Mouse (Mus musculus) adrenal gland, adult 2 months (tissue): ENCODE data around the gene Cep72. TPM values are rescaled to one million over a fixed set of nuclear protein-coding genes. Genes with fewer than 3 reads are reported as not detected.
A peak's percentile ranks its signal among the peaks of the same experiment; 100 is the strongest.
"Not testable (repeated sequence)": the region's sequence is repeated elsewhere in the genome, so short reads cannot be mapped to it uniquely, and the experiment has no call there.

Experiments
- DNase-seq: peaks from one replicate; pipeline ENCODE4 v3.0.0; 2021
- polyA plus RNA-seq: library from polyadenylated mRNA; depleted of rRNA; stranded (reverse); fragments of >200 nt; gene quantifications from 2 replicates; pipeline ENCODE4 v1.2.3, GENCODE M21; 2012
- total RNA-seq, 2 experiments: library from RNA; stranded (reverse); gene quantifications; 2 replicates each; pipeline ENCODE4 v1.2.3; 2021

The Cep72 gene
- total and polyA plus RNA-seq, 3 experiments, result 1.1 to 4.5 (median 4.2) TPM

DNA sequence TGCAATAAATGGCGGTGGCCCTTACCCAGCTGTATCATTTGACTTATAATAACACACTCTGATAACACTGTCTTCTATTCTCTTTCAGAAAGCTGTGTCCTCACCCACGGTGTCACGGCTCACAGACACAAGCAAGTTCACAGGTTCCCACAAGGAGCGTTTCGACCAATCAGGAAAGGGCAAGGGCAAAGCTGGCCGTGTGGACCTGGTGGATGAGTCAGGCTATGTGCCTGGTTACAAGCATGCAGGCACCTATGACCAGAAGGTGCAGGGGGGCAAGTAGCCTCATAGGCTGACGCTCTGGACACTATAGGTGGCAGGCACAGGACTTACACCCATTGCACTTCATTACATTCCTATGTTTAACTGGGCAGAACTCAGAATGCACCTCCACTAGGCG, 31.0 kb downstream of the Cep72 start:
- DNase-seq, result peak; percentile 49

DNA sequence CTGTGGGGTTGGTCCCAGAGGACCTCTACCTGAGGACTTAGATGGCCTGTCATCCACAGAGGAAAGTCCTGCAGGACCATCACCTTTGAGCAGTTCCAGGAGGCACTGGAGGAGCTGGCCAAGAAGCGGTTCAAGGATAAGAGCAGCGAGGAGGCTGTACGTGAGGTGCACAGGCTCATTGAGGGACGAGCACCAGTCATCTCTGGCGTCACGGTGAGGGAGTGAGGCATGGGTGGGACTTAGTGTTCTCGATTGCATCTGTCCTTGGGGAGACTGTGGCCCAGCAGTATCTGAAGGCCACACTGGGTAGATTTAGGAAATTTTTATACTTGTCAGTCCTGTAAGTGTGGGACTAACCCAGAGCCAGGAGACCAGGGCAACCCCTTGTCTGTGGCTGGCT, 31.4 kb downstream of the Cep72 start:
- peak; percentile 73 for DNase-seq

DNA sequence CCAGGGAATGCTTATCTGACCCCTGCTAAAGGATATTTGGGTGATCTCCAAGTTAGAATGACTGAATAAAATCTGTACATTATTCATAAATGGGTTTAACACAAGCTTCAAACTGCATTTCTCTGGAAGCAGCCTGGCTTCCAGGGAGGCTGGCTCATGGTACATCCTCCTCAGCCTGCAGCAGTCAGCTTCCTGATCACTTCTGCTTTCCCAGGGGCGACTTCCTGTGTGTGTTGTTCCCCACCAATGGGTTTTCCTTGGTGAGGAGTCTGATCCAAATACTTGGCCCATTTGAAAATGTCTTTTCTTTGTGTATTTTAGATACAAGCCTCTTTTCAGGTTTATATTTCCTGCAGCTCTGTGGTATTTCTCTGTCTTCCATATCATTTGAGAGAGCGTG, 33.1 kb downstream of the Cep72 start:
- no peak for DNase-seq

DNA sequence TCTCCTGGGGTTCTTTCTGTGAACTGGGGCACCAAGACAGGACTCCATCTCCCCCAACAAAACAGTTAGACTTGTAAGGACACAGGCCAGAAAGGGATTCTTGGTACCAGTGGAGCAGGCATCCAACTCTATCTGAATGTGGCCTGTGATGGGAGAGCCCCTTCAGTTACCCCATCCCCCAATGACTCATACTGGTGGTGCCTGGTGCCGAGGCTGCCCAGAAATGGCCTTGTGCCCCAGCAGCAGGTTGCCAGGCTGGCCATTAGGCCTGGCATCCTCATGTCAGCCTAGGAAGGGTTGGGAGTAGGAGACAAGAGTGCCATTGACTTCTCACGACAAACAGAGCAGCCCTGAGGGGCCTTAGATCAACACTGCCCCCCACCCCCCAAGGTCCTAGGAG, 34.0 kb downstream of the Cep72 start:
- DNase-seq, result no peak

DNA sequence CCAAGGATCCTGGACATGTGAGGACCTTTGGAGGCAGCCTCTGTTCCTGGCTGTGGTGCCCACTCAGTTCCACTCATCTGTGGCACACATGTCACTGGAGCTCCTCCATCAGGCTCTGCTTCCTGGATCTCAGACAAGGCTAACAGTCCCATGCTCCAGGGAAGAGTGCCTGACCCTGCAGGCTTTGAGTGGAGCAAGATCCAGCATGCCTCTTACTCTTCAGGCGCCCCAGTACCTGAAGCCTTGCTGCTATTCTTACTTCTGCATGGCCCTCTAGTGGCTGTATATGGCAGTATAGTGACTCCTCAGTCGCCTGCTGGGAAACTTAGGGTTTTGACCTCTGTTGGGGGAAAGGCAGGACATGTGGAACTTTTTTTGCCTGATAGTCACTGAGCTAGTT, 35.9 kb downstream of the Cep72 start:
- DNase-seq, result peak; percentile 40

DNA sequence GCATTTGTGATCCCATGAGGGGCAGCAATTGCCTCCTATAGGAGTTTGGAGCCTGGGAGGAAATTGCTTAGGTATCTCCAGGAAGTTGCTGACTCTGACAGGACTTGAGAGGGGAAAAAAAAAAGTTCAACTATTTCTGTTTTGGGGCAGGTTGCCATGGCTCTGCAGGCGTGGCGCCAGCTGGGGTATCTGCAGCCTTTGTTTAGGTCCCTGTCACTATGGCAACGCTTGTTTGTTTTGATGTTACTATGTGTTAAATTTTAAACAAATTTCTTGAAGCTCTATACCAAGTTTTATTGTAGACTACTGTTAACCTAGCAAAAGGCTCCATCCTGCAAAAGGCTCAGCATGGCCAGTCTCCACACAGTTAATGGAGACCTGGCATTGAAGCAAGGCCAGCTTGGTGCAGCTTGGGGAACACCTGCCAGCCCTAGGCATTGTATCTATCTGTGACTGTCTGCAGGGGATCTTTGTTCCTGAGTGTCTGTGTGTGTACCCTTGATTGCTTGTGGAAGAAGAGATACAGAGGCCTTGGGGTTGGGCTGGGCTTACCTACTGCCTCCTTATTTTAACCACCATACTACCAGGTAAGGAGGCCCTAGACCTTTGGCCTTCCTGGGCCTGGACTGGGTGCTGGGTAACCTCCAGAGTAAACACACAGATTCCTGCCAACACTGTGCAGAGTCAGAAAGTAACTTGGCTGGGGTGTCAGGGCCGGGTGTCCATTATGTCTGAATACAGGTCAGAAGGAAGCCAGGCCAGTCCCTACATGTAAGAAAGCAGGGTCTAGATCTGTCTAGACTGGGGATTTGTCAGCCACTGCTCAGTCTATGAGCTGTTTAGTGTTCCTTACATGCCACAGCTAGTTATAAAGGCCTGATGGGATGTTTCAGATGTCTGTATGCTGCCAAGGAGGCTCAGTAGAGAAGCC, 36.7 kb downstream of the Cep72 start:
- peak; percentile 62 for DNase-seq

DNA sequence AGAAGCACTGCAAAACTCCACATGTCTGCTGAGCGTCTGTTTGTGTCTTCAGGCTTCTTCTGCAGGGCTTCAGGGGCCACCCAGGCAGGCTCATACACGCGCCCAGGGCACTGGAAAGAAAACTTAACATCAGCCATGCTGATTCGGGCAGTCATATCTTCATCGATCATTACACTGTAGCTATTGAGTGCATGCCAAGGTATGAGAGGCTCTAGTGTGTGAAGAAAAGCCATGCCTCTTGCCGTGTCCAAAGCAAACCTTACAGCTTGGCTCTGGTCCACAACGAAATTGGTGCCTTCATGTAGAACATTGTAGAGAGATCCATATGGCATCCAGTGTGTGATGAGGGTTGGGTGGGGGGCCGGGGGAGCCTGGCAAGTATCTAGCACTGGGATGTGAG, 43.1 kb downstream of the Cep72 start:
- DNase-seq, result not testable (repeated sequence)

DNA sequence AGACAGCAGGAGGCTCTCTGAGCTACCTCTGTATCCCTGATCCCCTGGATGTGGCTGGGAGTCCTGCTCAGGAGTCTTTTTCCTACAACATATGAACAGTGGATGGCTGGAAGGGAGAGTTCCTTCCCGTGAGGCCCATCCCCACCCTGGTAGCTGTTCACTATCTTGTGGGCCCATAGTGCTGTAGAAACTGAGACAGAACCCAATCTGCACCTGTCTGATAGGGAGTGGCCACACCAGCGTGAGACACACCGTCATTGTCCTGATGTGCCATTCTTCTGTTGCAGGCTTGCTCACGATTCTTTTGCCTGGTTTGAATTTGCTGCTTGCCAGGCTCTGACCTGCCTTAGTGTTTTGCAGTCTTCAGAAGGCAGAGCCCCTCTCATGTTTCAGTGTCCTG, 44.7 kb downstream of the Cep72 start:
- DNase-seq, result no peak

DNA sequence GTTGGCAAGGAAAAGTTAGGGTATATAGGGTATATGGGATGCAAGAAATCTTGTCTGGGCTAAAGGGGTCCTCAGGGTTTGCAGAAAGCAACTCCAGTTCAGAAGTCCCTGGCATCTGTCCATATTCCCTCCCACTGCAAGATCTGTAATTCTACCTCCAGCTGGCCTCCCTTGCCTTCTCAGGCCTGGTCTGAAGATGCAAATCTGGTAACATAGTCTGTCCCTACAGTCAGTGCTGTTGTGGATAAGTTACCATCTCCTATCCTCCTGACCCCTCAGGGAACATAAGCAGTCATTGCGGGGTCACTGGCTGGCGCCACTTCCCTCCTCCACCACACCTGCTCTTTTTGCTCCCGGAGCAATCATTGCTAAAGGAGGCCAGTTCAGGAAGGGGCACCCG, 46.2 kb downstream of the Cep72 start:
- no peak for DNase-seq

DNA sequence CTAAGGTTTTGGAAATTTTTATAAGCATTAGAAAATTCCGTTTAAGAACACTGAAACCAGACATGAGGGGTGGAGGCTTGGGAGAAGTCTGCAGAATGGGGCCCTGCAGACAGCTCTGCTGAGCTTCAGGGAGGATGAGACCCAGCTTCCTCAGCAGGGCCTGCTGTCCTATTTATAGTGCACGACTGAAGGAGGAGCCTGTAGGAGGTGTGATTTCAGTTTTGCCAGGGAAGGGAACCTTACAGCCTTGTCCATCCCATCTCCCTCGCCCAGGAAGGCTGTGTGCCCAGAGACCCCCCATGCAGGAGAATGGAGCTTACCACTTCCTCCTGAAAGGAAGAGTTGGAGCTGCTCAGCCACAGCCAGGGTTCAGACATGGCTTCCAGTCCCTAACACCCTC, 51.4 kb downstream of the Cep72 start:
- no peak for DNase-seq

DNA sequence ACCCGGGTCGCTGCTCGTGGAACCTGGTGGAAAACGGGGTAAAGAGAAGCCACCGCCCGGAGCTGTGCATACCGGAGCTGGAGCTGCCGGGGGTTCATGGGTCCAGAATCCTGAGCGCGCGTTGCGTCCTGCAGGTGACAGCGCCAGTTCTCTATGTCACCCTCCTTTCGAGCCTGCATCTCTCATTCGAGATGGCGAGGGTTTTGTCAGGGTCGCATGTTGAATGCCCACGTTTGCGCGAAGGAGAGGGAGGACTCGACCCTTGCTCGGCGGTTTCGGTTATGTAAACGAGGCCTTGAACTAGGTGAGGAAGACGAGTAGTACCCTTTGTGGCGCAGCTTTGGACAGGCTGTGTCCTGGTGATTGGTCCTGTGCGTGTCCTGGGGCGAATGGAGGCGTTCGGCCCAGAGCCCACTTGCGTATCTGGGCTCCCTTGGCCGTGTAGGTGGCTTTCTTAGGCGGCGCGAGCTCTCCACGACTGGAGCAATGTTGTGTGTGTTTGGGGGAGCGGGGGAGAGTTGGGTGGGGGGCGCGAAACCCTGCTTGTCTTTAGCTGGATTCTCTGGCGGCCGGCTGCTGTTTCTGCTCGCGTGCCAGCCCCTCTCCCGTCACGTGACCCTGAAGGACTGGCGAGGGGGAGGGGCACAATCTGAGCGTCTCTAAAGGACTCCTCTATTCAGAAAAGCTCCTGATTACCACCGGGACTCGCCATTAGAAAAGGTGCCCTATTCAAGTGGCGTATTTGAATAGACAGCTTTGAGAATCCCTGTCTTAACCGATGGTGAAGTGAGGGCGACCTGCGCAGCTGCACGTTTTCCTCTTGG, 52.1 kb downstream of the Cep72 start:
- peak; percentile 81 for DNase-seq

DNA sequence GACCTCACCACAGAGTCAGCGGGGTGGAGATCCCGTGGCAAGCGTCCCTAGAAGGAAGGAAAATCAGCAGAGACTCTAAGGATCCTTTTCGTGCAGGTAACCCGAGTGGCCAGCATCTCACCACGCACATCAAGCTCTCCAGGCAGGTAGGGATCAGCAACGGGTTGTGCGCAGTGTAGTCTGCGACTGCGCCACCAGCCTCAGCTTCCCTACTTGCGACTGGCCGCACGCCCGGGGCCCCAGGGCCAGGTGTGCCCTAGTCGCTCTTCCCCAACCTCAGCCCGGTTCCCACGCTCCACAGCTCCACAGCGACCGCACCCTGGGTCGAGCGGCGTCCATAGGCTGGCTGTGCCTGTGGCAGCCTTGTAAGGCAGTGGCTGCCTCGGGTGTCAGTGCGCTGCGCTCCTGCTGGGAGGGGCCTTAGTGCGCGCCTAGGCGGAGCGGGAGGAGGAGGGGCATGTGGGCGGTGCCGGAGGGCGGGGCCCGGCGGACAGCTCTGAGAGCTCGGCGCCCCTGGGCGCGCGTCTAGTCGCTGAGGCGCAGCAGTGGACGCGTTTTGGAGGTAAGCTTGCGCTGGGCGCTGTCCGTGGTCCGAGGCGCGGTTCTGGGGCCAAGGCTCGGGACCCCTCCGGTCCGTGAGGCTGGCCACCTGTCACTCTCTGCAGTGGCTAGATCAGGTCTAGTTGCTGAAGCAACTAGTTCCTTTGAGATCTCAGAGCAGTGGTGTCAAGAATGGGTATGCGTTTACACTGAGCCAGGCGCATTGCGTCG, 53.0 kb downstream of the Cep72 start, which contains the start of gene Tppp:
Gene Tppp (plus strand): TSS at position 460 of the 771 bp plus-strand sequence.
- DNase-seq, result peak; percentile 98

DNA sequence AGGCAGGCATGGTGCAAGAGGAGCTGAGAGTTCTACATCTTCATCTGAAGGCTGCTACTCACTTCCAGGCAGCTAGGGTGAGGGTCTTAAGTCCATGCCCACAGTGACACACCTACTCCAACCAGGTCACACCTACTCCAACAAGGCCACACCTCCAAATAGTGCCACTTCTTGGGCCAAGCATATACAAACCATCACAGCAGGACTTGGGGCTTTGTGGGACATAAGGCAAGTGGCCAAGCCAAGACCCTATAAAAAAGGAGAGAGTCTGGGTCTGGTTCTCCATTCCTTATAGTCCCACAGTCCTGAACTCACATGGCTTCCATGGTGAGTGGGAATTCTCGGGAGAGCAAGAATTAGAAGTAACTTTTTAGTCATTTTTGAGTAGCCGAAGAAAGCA, 53.9 kb downstream of the Cep72 start:
- DNase-seq, result not testable (repeated sequence)

DNA sequence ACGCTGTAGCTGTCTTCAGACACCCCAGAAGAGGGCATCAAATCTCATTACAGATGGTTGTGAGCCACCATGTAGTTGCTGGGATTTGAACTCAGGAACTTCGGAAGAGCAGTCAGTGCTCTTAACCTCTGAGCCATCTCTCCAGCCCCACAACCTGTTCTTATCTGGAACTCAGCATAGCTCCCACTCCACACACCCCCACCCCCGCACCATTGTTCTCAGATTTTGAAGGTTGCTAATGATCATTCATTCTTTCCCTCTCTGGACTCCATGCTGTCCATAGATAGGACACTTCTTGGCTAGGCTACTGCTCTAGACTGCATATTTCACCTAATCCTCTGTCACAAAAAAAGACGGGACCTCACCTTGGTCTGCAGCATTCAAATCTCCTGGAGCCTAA, 55.2 kb downstream of the Cep72 start:
- not testable (repeated sequence) for DNase-seq

DNA sequence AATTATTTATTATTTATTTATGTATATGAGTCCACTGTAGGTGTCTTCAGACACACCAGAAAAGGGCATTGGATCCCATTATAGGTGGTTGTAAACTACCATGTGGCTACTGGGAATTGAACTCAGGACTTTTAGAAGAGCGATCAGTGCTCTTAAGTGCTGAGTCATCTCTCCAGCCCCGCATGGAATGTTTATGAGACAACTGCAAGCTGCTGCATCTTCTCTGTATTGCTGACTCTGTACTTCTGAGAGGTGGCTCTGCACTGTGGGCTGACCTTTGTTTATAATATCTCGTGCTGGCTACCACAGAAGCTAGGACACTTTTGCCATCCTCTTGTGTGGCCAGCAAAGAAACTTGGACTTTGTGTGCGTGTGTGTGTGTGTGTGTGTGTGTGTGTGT, 60.6 kb downstream of the Cep72 start:
- DNase-seq, result no peak

DNA sequence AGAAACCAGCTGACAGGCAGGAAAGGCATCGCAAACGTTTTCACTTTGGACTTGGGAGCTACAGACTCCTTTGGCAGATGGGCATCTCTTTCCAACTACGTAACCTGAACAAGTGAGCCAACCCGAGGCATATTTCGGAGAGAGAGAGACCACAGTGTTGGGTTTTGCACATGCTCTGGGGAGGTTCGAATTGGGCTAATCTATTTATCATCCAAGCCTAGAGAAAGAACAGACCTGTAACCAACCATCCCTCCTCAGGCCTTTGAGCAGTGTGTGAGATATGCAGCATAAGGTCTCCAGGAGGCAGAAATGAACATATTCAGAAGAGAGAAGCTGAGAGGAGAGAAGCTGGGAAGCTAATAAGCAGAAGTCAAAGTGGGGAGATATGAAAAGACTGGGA, 61.1 kb downstream of the Cep72 start:
- DNase-seq, result no peak

DNA sequence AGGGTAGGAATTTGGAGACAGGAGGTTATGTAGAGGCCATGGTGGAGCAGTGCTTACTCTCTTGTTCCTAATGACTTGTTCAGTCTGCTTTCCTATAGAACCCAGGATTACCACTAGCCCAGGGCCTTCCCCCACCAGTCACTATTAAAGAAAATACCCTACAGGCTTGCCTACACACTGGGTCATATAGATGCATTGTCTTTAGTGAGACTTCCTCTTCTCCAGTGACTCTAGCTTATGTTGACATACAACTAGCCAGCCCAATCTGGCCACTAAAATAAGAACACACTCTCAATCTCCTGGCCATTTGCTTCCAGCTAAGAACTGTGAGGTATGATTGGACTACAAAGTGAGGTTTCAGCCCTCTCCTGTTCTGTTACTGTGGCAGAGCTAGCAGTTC, 61.6 kb downstream of the Cep72 start:
- no peak for DNase-seq

DNA sequence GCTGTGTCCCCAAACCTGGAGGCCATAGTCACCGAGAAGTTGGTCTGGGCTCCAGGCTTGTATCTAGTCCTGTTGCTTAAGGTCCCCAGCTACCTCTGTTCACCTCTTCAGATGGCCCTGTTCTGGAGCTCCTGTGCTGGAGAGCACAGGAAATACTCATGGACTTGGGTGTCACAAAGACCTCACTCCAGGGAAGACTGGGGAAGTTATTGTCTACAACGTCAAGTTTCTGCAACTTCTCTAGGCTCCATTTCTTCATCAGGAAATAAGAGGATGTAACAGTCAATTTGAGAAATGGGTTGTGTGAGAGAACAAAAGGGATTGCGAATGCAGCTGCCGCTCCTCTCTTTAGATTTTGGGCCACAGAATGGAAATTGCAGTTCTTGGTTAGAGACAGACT, 65.6 kb downstream of the Cep72 start:
- no peak for DNase-seq

DNA sequence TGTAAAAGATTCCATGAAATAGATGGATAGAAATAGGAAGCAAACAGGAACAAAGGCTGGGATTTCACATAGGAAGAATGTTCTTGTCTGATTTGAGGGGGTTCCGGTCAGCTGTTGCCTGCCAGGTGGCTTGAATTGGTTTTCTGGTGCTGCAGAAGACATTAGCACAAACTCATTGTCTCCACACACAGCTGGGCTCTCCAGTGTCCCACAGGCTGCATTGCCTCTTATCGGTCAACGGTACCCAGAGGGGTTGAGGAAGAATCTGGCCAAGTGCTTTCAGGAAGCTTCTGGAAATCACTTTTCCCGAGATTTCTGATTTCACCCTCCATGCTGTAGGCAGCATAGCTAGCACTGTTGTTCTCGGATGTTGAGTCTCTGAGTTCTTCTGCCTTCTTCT, 70.8 kb downstream of the Cep72 start:
- no peak for DNase-seq

DNA sequence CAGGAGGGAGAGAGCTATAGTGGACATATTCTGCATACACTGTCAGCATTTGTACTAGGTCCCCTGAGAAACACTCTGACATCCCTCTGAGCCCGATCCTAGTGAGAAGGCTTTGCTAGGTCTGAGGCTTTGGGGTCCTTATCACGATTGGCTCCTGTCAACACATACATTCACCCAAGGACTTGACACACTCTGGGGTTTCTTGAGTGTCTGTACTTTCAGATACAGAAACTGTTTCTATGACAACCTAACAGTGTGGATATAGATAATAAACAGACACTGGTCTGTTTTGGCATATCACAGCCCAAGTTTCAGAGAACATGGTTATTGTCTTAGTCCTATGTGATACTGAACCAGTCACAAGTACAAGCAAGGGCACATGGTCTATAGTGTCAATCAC, 71.3 kb downstream of the Cep72 start:
- no peak for DNase-seq

DNA sequence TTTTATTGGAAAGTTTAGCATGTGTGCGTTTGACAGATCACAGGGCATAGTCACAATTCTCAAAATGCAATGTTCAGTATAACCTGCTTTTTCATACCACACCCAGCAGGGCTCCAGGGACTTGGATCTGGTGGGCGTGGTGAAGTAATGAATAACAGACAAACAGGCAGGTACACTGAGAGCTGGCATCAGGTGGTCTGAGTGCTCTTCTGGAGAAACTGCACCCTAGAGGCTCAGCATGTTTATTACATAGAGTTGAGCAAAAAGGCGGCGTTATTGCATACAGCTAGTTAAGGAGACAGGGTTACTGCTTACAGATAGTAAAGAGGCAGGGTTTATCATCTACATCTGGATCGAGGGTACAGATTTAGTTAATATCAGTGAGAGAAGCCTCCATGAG, 71.8 kb downstream of the Cep72 start:
- no peak for DNase-seq
